Mouse (Mus musculus) brain, embryonic 14.5 days (tissue): Measurements from ENCODE around the gene Ankrd11.

Experiments used
- CTCF ChIP-seq: fragments of 200-500 bp; IDR thresholded peaks from 2 replicates; pipeline ENCODE4 v1.5.1; 2012; ENCODE audit warnings: inconsistent platforms, mild to moderate bottlenecking, moderate library complexity, borderline replicate concordance; ENCODE audit not compliant: insufficient read depth, insufficient read length; ENCODE audit errors: extremely low read depth
- POLR2A ChIP-seq: fragments of 200-500 bp; IDR thresholded peaks from 2 replicates; pipeline ENCODE4 v1.6.1; 2012; ENCODE audit warnings: mild to moderate bottlenecking, inconsistent platforms, borderline replicate concordance; ENCODE audit not compliant: poor library complexity, insufficient read depth, insufficient read length, severe bottlenecking; ENCODE audit errors: extremely low read depth

- TF ChIP-seq POLR2A (no peak), CTCF (no peak)
Measured at GRCm38 (mm10) chr8:122873171-122873570, 168.9 kb downstream of the Ankrd11 start.
